Mouse (Mus musculus): ENCODE data around the gene Naf1. TPM values are rescaled to one million over a fixed set of nuclear protein-coding genes. Genes with fewer than 3 reads are reported as not detected.
A peak's percentile ranks its signal among the peaks of the same experiment; 100 is the strongest.

The Naf1 gene
- total and polyA plus RNA-seq, 3 experiments, result 11.1 to 39.6 TPM; not detected in 1

- peak; percentile 58 for DNase-seq (ENCODE audit: low read depth, low spot score)
- Histone ChIP-seq H3K27ac (ENCODE audit: control insufficient read depth, low read depth, low read length) (peak overlapping the region; percentile 59), H3K9me3 (replicated peaks; ENCODE audit: insufficient read depth, low read length) (no peaks in the 10 kb centered on the region)
Measured at GRCm38 (mm10) chr8:66860921-66861588, 1.0 kb downstream of the Naf1 start.

GRCm38 (mm10) chr8:66861589-66862500 is 1.8 kb downstream of the Naf1 start:
- H3K4me3 ChIP-seq (ENCODE audit: control insufficient read depth in 1 of 2, insufficient read depth in 1 of 2, low read depth in 2 of 2, low read length in 2 of 2), result peak overlapping the region; percentile 58 to 65
- no peaks in the 10 kb centered on the region for H3K27me3 ChIP-seq (ENCODE audit: control insufficient read depth in 1 of 2, insufficient read depth in 2 of 2, low read length in 2 of 2)
- H3K9me3 ChIP-seq (replicated peaks; ENCODE audit: insufficient read depth, low read length), result no peaks in the 10 kb centered on the region
- DNase-seq (ENCODE audit: low read depth, low spot score), result peak; percentile 54
- H3K4me1 ChIP-seq (ENCODE audit: control insufficient read depth in 1 of 2, insufficient read depth in 2 of 2, low read length in 2 of 2), result peaks cover 10 to 15% of the 10 kb centered on the region in 2 experiments; a peak in 3 of 4 replicates
- peaks cover 57% of the 10 kb centered on the region for H3K79me2 ChIP-seq (ENCODE audit: control insufficient read depth, insufficient read depth, low read length, poor library complexity)
- H3K36me3 ChIP-seq (ENCODE audit: control insufficient read depth in 1 of 2, insufficient read depth in 2 of 2, low read length in 2 of 2), result peaks cover 19 to 30% of the 10 kb centered on the region in 2 experiments
- TF ChIP-seq RCOR1 (IDR thresholded peaks at IDR 0.05; ENCODE audit: low read depth, low read length), result no peak
- 0 out of 4 replicates have a peak, but pooled peaks of 1 of the 2 experiments have one; percentile 5 for TF ChIP-seq POLR2A (IDR thresholded peaks at IDR 0.05; ENCODE audit: control insufficient read depth in 1 of 2, insufficient read depth in 1 of 2, low read depth in 1 of 2, low read length in 2 of 2, poor library complexity in 1 of 2)
- 0 out of 2 replicates have a peak, but pooled peaks have one; percentile 34 for TF ChIP-seq CHD1 (IDR thresholded peaks at IDR 0.05; ENCODE audit: low read depth, low read length)
- peak overlapping the region; percentile 93 for H3K9ac ChIP-seq (ENCODE audit: control insufficient read depth, low read depth, low read length, poor library complexity, severe bottlenecking)
- H3K27ac ChIP-seq (ENCODE audit: control insufficient read depth, low read depth, low read length), result no peak overlapping the region

More at GRCm38 (mm10) chr8:66860921-66861588, 1.0 kb downstream of the Naf1 start:
- Histone ChIP-seq H3K36me3 (ENCODE audit: control insufficient read depth in 1 of 2, insufficient read depth in 2 of 2, low read length in 2 of 2) (peaks cover 14 to 29% of the 10 kb centered on the region in 2 experiments), H3K9ac (ENCODE audit: control insufficient read depth, low read depth, low read length, poor library complexity, severe bottlenecking) (peak overlapping the region; percentile 93), H3K4me1 (ENCODE audit: control insufficient read depth in 1 of 2, insufficient read depth in 2 of 2, low read length in 2 of 2) (peaks cover 10 to 15% of the 10 kb centered on the region in 2 experiments; a peak in 3 of 4 replicates), H3K4me3 (ENCODE audit: control insufficient read depth in 1 of 2, insufficient read depth in 1 of 2, low read depth in 2 of 2, low read length in 2 of 2) (peak overlapping the region; percentile 58 to 65), H3K27me3 (ENCODE audit: control insufficient read depth in 1 of 2, insufficient read depth in 2 of 2, low read length in 2 of 2) (no peaks in the 10 kb centered on the region), H3K79me2 (ENCODE audit: control insufficient read depth, insufficient read depth, low read length, poor library complexity) (peaks cover 51% of the 10 kb centered on the region)
- TF ChIP-seq MXI1 (IDR thresholded peaks at IDR 0.05; ENCODE audit: low read depth, low read length) (peak; percentile 95), SIN3A (IDR thresholded peaks at IDR 0.05; ENCODE audit: low read length) (peak; percentile 51), CHD1 (IDR thresholded peaks at IDR 0.05; ENCODE audit: low read depth, low read length) (0 out of 2 replicates have a peak, but pooled peaks have one; percentile 27), MAZ (IDR thresholded peaks at IDR 0.05; ENCODE audit: low read depth, low read length) (no peak), POLR2A (IDR thresholded peaks at IDR 0.05; ENCODE audit: control insufficient read depth in 1 of 2, insufficient read depth in 1 of 2, low read depth in 1 of 2, low read length in 2 of 2, poor library complexity in 1 of 2) (peak in 1 of 2 experiments; percentile 45; a peak in 1 of 4 replicates), MAX (IDR thresholded peaks at IDR 0.05; ENCODE audit: low read length) (peak; percentile 92), MEF2A (IDR thresholded peaks at IDR 0.05; ENCODE audit: extremely low read depth, insufficient replicate concordance, low read depth, low read length, poor library complexity, severe bottlenecking) (no peak), MYC (IDR thresholded peaks at IDR 0.05; ENCODE audit: low read depth, low read length) (peak; percentile 94), BHLHE40 (IDR thresholded peaks at IDR 0.05; ENCODE audit: borderline replicate concordance, low read depth, low read length) (no peak), USF1 (IDR thresholded peaks at IDR 0.05; ENCODE audit: low read depth, low read length) (peak; percentile 39; the same call in 1 of the 2 replicates)
